Mouse (Mus musculus) thymus, postnatal 10 days (tissue): ENCODE data around the gene Sgsm3.
A peak's percentile ranks its signal among the peaks of the same experiment; 100 is the strongest.

Source experiments
- DNase-seq, 2 experiments: peaks; one replicate each; pipeline ENCODE4 v3.0.0; 2021; ENCODE audit warnings: low spot score in 2 of 2

Sgsm3 gene

DNA sequence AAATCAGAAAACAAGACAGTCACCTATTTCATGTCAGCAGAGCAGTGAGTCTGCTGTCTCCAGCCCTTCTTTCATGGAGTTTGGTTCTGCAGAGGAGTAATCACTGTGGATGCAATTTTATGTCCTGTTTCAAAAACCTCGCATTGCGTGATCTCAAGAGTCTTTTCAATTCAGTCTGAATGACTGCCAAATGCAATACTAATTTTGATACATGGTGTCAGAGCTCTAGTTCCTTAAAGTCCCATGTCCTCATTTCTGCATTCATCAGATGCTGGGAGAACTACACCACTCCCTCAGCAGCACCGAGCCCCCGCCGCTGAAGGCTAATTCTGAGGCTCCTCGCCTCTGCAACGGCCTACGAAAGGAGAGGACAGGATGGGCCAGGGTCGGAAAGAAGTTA, 46.3 kb downstream of the Sgsm3 start:
- DNase-seq = no peak

DNA sequence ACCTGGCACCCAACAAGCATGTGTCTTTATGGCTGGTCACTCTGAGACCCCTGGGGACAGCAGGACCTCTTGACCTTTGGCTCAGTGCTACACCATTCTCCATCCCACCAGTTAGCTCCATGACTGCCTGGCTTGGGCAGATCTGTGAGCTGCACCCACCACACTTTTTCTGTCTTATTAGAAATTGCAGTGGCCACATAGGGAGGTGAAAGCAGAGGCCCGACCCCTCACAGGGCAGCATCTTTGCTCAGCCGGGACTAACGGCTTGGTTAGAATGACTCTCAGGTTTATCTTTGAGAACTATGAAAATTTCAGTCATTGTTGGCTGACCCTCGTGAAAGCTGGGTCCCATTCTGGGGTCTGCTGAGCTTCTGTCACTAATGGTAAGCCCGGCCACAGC, 49.3 kb downstream of the Sgsm3 start:
- DNase-seq = no peak

DNA sequence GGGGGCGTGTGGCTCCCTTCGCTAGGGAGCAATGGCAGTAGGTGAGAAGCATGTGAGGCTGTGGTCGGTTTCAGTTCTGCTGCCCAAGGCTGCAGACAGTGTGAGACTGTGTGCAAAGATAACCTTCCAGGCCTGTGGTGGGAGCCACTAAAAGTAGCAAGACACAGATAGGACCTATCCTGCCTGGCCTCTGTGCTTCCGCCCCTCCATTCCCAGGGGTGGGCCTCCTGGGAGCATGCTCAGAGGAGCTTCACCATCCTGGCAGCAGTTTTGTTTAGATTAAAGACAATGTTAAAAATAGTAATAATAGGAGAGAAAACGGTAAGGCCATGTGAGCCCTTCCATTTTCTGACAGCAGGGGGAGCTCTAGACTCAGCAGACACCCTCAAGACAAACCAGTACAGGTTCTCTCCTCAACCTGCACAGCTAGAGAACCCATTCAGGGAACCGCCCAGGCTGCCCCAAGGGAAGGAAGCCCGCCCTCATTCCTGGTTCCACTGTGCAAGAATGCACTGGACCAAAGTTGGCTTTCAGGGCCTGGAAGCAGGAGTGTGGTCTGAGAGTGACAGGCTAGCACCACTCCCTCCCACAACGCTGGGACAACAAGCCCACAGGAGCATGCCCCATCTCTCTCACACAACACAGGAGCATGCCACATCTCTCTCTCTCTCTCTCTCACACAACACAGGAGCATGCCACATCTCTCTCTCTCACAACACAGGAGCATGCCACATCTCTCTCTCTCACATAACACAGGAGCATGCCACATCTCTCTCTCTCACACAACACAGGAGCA, 50.0 kb downstream of the Sgsm3 start:
- DNase-seq = peak; percentile 51 to 78

DNA sequence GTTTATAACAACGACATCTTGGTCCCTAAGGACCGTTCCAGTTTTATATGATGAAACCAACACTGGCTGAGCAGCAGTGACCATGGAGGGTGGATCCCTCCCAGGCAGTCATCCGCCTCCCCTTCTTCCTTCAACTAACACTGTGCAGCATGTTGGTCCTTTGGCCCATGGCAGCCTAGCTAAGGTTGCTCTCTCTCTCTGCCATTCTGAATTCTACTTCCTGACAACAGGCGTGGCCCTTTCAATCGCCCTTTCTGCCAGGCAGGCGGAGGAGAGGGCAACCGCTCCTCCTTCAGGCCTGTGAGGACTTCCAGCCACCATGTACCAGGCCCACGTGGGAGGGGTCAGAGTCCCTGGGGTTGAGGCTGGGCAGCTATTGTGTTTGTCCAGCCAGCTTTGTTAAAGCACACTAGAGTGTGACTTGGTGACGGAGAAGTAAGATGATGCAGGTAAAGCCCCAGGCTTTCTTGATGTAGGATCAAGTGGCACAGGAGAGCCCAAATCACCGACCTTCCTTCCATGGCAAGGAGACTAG, 53.4 kb downstream of the Sgsm3 start:
- DNase-seq = no peak

DNA sequence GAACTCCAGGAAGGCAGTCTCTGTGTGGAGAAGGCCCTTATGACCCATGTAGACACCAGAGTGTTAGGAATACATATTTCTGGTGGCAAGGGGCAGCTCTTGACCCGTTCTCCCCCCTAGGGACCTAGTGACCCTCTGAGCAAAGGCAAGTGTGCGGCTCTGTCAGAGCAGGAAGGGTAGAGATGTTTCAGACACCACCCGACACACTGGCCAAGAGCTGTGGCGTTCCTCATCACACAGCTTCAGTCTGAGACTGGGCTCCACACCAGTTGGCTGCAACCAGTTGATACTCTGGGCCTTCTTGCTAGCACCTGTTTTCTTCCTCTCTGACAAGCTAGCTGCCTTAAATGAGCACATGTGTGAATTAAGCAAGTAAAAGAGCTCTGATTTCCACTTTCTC, 54.0 kb downstream of the Sgsm3 start:
- DNase-seq = no peak

DNA sequence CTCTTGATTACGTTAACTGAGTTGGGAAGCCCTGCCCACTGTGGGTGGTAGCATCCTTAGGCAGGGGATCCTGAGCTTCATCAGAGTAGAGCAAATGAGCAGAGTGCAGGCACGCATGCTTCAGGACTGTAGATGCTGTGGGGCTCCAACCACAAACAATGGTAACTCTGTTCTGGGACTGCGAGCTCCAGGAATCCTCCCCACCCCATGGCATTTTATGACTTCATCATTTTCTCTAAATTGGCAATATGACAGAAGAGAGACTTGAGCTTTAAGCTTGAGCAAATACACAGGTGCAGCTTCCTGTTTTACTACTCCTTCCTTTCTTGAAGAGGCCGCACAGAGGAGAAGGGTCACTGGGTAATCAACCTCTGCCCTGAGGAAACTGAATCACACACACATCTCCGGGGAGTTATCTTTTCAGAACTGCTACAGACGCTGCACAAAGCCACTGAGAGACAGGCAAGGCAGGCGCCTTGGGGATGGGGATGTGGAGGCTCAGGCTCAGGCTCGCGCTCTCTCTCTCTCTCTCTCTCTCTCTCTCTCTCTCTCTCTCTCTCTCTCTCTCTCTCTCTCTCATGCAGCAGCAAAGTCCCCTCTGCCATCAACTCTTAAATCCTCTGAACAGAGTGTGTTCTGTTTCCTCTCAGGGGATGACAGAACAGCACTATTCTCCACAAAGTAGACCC, 55.5 kb downstream of the Sgsm3 start:
- peak in 1 of 2 experiments; percentile 26 for DNase-seq

DNA sequence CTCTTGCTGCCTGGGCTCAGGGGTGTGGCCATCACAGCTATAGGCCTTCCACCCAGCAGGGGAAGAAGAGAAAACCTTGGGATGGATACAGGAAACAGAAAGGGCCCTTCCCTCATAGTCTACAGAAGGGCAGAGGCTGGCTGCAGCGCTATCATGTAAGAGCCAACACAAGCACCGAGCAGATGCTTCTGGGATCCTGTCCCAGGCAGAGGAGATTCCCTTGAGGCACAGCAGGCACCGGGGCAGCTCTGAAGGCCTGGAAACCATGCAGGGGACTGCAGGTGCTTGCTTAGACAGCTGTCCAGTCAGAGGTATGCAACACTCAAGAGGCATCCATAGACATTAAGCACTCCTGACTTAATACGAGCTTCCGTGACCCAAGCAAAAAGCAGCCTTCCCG, 56.6 kb downstream of the Sgsm3 start:
- DNase-seq = no peak

DNA sequence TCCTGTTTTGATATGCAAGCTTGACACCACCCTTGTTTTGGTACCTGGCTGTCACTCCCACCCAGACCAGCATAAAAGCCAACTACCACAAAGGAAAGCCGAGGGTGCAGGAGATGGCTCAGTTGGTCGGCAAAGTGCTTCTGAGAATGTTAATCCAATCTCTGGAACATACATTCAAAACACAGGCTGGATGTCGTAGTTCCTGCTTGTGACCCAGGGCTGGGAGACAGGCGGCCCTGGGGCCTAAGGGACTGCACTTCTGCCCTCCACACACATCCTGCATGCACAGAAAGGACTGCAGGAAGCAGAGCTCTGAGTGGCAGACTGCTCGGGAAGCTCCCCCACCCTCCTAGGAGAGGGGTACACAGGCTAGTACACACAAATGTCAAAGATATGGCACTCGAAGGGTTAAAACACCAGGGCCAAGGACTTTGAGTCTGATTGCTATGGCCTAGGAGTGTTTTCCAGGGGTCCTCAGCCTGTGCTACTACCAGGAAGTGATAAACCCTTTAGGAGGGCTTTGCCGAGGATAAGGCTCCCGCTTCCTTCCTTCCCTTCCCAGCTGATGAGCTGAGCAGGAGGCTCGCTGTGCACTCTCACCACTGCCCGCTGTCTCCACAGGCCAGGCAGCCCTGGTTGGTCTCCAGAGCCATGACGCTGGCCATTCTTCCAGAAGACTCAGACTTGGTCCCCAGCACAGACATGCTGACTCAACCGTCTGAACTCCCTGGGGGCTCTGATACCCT, 58.0 kb downstream of the Sgsm3 start:
- no peak for DNase-seq

DNA sequence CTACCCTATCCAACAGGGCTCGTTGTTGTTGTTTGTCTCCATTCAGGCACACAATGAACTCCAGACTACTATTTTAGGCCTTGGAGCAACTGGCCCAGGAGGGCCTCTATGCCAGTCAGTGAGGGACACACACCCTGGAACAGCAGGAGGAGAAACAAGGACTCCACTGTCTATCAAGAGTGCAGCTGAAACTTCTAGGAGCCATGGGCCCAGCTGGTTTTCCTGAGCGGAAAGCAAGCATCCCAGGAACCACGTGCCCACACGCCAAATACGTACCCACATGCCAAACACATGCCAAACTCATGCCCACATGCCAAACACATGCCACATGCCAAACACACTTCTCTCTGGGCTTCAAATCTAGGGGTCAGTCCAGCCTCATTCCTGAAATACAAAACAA, 60.9 kb downstream of the Sgsm3 start:
- no peak for DNase-seq

DNA sequence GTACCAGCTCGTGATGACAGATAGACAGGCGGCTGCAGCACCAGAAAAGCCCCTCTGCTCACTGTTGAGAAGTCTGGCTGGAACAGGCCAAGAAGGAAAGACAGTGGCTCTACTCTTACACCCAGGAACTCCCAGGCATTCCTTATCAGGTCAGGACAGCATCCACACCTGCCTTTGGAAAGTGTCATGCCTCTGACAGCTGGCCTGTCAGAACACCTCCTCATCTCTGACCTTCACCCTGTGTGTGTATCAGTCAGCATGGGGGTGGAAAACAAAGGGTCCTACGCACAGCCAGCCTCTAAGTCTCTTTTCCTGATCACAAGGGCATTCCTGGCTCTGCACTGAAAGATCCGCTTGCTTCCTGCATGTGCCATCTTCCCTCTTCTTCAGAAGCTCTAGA, 64.2 kb downstream of the Sgsm3 start:
- no peak for DNase-seq

DNA sequence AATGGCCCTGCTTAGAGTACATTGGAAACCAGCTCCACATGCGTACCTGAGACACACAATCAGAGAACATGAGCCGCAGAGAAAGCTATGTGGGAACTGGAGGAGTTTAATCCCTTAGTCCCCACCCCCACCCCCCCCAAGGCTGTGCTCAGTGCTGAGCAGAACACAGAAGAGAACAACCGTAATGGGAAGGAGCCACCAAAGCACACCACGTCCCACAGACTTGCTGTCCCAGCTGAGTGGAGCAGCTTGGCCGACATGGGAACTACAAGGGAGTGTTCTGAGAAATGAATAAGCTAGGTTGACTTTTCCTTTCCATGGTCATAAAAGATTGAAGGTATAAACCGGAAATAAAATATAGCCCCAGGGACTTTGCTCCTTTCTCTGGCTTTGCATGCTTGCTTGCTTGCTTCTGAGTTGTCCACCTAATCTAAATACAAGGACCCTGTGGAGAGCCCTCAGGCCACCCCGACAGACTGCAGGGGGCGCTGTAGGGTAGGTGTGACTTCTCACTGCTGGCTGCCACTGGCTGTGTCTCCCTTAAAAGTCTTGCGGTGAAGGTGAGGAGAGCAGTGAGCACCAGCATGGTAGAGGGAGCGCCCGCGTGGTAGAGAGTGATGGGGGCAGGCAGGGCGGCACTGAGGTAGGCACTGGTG, 64.8 kb downstream of the Sgsm3 start:
- DNase-seq = peak in 1 of 2 experiments; percentile 68

DNA sequence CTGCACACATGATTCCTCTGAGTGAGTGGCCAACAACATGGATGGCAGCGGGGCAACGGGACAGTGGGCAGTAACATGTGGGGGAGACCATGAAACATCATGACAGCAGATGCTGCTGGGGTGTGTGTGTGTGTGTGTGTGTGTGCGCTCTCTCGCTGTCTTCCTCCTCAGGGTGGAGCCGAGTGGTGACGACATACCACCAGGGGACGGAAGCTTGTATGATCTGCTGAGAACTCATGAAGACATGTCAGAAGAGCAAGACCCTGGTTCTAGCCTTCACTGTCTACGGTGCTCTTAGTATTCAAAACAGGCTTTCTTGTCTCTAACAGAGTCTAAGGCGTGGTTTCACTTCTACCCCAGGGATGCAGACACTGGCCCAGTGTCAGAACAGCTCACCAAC, 66.9 kb downstream of the Sgsm3 start:
- DNase-seq = peak; percentile 64 to 73

DNA sequence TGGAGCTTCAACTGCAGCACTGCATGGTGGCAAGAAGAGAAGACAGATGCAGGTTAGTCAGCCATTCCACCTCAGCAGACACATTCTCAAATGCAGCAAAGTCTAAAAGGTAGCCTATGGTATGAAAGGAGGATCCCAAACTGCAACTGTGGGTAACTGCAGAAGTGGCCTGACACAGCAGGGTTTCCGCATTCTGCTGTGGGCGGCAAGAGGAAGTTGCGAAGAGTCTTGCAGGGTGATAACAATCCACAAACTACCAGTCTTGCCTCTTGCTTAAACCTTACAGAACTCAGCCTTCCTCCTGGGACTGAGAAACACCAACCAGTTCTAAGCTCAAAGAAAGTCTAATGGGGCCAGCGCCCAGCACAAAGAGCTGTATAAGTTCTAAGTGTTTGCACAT, 67.8 kb downstream of the Sgsm3 start:
- DNase-seq = peak; percentile 44 to 64

DNA sequence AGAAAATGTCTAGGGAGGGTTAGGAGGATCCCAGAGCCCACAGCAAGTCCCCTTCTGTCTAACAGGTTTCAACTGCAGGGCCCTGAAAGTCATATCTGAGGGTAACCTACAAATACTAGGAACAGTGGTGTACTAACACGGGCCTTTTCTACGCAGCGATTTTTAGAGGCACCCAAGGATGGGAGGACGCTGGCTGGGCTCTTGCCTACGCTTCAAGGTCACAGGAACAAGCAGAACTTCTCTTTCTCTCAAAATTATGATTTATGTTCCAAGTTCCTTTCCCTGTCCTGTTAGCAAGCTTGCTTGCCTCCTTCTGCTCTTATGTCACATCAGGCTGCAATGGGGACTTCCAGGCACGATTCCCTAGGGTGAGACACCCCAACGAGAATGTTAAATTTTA, 68.5 kb downstream of the Sgsm3 start:
- no peak for DNase-seq

DNA sequence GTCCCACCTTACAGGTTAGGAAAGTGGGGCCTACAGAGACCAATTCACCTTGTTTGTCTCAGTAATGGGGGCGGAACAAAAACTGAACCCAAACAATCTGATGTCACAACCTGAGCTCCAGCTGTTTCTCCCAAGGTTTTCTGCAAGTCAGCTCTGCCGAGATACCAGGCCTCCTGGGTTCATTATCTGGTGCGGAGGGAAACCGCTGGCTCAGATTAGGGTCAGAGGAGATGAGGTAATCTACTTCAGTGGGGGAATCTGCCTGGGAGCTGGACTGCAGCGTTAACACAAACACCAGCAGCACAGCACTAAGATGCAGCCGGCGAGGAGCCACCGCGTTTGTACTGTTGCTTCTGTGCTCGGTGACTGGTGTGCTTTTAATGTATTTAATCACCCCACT, 69.9 kb downstream of the Sgsm3 start:
- no peak for DNase-seq

DNA sequence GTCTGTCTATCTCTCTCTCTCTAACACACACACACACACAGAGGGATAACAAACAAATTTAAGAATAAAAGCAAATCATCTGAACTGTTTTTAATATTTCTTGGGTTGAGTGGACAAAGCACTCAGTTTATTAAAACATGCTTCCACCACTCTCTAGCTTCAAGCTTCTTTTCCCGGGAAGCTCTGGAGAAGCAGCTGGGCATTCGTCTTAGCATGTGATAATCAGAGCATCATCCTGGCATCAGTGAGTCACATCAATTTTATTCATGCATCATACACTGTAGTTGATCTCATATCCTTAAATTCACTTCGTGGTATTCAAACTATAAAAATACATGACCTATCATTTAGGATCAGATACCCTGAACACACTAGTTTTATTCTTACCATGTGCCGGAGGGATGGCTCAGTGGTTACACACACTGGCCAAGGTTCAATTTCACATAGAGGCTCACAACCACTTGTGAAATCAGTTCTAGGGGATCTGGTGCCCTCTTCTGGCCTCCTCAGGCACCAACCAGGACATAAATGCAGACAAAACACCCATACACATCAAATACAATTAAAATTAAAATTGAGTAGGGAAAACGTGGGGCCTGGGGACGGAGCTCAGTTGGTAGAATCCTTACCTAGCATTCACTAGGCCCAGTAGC, 72.0 kb downstream of the Sgsm3 start:
- DNase-seq = peak in 1 of 2 experiments; percentile 44

DNA sequence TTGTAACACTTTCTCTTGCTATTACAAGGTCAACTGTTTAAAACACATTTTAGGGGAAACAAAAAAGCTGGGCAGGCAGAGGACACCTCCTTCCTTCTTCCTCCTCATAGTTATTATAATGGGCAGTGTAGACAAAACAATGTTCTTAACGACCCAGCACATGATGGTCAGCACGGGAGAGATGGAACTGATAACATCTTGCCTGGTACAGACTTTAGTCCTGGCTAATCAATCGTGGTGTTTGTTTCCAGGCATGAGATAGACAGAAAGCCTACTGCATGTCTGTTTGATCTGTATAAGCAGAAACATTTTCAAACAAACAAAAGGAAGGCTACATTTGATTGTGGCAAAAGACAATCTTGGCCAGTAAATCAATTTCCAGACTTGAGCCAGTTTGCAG, 72.9 kb downstream of the Sgsm3 start:
- DNase-seq = no peak

DNA sequence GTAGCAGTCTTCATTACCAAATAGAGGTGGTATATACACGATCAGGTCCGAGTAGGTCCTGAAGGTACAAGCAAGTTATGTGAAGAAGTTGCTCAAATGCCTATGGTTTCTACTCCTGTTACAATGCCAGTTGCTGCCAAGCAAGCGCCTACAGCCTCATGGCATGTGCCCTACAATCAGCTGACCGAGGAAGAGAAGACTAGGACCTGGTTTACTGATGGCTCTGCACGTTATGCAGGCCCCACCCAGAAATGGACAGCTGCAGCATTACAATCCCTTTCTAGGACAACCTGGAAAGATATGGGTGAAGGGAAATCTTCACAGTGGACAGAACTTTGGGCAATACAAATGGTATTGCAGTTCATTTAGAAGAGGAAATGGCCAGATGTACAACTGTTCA, 74.9 kb downstream of the Sgsm3 start:
- no peak for DNase-seq

DNA sequence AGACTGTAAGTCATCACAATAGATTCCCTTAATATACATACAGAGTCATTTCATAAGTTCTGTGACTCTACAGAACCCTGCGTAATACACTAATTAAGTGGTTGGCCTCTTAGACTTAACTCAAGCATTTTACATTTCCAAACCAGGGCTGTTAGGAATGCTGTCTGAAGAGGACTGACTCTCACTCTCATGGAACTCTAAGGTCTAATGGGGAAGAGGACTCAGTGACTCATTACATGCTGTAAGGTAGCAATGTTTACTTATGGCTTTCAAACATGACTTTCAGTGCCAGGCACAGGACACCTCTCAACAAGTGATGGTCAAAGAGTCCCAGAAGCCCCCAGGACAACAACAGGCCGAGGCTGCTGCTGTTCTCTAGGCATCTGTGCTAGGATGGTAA, 77.9 kb downstream of the Sgsm3 start:
- DNase-seq = no peak

DNA sequence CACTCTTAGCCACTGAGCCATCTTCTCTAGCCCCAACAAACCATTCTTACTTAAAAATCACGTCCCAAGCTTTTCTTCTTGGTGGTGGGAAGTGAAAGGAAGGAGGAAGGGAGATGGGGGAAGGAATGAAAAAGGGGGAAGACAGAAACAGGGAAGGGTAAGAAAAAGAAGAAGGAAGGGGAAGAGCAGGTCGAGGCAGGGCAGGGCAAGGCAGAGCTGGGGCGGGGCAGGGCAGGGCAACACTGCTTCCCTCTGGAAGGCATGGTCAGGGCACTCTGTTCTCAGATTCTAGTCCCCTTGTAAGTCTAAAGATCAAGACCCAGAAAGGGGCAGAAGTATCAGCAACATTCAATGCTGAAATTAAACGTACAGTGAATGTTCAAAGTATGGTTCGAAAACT, 80.2 kb downstream of the Sgsm3 start:
- no peak for DNase-seq

DNA sequence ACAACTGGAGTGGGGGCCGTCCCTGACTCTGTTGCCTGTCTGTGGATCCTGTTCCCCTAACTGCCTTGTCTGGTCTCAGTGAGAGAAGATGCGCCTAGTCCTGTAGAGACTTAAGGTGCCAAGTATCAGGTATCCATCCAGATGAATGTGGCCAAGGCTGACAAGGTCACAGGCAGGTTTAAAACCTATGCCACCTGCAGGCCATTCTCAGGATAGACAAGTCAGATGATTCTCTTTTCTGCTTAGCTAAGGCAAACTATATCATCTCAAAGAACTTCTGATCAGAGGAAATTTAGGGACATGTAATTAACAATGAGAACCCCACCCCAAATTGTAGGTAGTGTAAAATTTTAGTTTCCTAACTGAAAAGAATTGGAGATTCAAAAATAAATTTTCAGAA, 83.4 kb downstream of the Sgsm3 start:
- DNase-seq = no peak
